Mouse (Mus musculus) midbrain, embryonic 15.5 days (tissue): ENCODE data around the gene Twist2. TPM values are rescaled to one million over a fixed set of nuclear protein-coding genes. Genes with fewer than 3 reads are reported as not detected.
A peak's percentile ranks its signal among the peaks of the same experiment; 100 is the strongest.

Experiments used
- ATAC-seq: fragments of 200-750 bp; cut with Nextera tagmentation; replicated peaks from 2 replicates; pipeline ENCODE4 v1.8.0; 2017; ENCODE audit warnings: moderate TSS enrichment
- H3K27ac ChIP-seq: fragments of 300-500 bp; sonication (generic); 2 replicates; pipeline ENCODE4 v1.5.1; 2015; ENCODE audit warnings: mild to moderate bottlenecking, inconsistent platforms
- H3K27me3 ChIP-seq: fragments of 300-500 bp; sonication (generic); replicated peaks from 2 replicates; pipeline ENCODE4 v1.6.1; 2015; ENCODE audit warnings: inconsistent platforms
- H3K36me3 ChIP-seq: fragments of 300-500 bp; sonication (generic); replicated peaks from 2 replicates; pipeline ENCODE4 v1.6.1; 2015; ENCODE audit warnings: inconsistent platforms
- H3K4me1 ChIP-seq: fragments of 300-500 bp; sonication (generic); 2 replicates; pipeline ENCODE4 v1.6.1; 2015; ENCODE audit warnings: inconsistent platforms
- H3K4me2 ChIP-seq: fragments of 300-500 bp; sonication (generic); 2 replicates; pipeline ENCODE4 v1.6.1; 2015; ENCODE audit warnings: inconsistent platforms, mild to moderate bottlenecking, moderate library complexity
- H3K4me3 ChIP-seq: fragments of 300-500 bp; sonication (generic); 2 replicates; pipeline ENCODE4 v1.5.1; 2015; ENCODE audit warnings: mild to moderate bottlenecking, inconsistent platforms
- H3K9ac ChIP-seq: fragments of 300-500 bp; sonication (generic); 2 replicates; pipeline ENCODE4 v1.6.1; 2015; ENCODE audit warnings: mild to moderate bottlenecking, inconsistent platforms
- H3K9me3 ChIP-seq: fragments of 300-500 bp; sonication (generic); 2 replicates; pipeline ENCODE4 v1.6.1; 2016; ENCODE audit warnings: inconsistent platforms
- WGBS: fragments of 180-500 bp; shearing (Covaris S2); methylation state at CpG from one replicate; pipeline ENCODE4 v1.1.7; 2015; ENCODE audit warnings: mixed read lengths; 5-methylcytosine and 5-hydroxymethylcytosine counted together
- polyA plus RNA-seq: library from polyadenylated mRNA; unstranded; fragments of >200 nt; fragmentation: Nextera tagmentation; extraction: Ambion mirVana; gene quantifications from 2 replicates; pipeline ENCODE4 v1.2.1, GENCODE M21; 2015

The Twist2 gene
- 2.1 and 2.4 TPM in 2 replicates for polyA plus RNA-seq

- Histone ChIP-seq H3K4me1 (peaks cover 27% of the 10 kb centered on the region), H3K4me3 (peak within 1 kb of the TSS; percentile 45), H3K27ac (no peak within 1 kb of the TSS; the same call in 1 of the 2 replicates), H3K4me2 (peak within 1 kb of the TSS; percentile 92), H3K9ac (peak within 1 kb of the TSS; percentile 43), H3K9me3 (no peaks in the 10 kb centered on the region), H3K27me3 (peaks cover 56% of the 10 kb centered on the region), H3K36me3 (no peaks in the 10 kb centered on the region)
- ATAC-seq: peak; percentile 75
- under 1% methylated on average over 77 of the region's 77 CpGs for WGBS
These were observed at the start of gene Twist2 for GRCm38 (mm10) chr1:91800967-91801843. TSS of gene Twist2 (plus strand) at chr1:91801461.

GRCm38 (mm10) chr1:91752931-91753330, 48.3 kb upstream of the Twist2 start:
- Histone ChIP-seq H3K36me3 (no peaks in the 10 kb centered on the region), H3K27me3 (peaks cover 4% of the 10 kb centered on the region; the same call in 1 of the 2 replicates), H3K4me1 (peaks cover 5% of the 10 kb centered on the region; the same call in 1 of the 2 replicates), H3K4me2 (no peak overlapping the region), H3K9ac (no peak overlapping the region), H3K27ac (no peak overlapping the region), H3K9me3 (no peaks in the 10 kb centered on the region), H3K4me3 (no peak overlapping the region)
- ATAC-seq: no peak
- 83% methylated on average over 9 of the region's 9 CpGs for WGBS

- Histone ChIP-seq H3K9ac (no peak overlapping the region), H3K27ac (no peak overlapping the region), H3K4me2 (peak overlapping the region; percentile 46), H3K27me3 (peaks cover 4% of the 10 kb centered on the region; the same call in 1 of the 2 replicates), H3K36me3 (no peaks in the 10 kb centered on the region), H3K9me3 (no peaks in the 10 kb centered on the region), H3K4me1 (peaks cover 19% of the 10 kb centered on the region), H3K4me3 (0 out of 2 replicates have a peak overlapping the region, but pooled peaks have one; percentile 12)
- peak; percentile 64; the same call in 1 of the 2 replicates for ATAC-seq
- under 1% methylated on average over 9 of the region's 9 CpGs for WGBS
These were observed 46.2 kb upstream of the Twist2 start for GRCm38 (mm10) chr1:91755102-91755501.

GRCm38 (mm10) chr1:91757292-91757691, 44.0 kb upstream of the Twist2 start:
- H3K9ac ChIP-seq: no peak overlapping the region
- no peak overlapping the region for H3K4me3 ChIP-seq
- peaks cover 4% of the 10 kb centered on the region; the same call in 1 of the 2 replicates for H3K27me3 ChIP-seq
- ATAC-seq: no peak
- no peak overlapping the region for H3K27ac ChIP-seq
- no peaks in the 10 kb centered on the region for H3K9me3 ChIP-seq
- no peak overlapping the region for H3K4me2 ChIP-seq
- WGBS: 73% methylated on average over 16 of the region's 16 CpGs
- no peaks in the 10 kb centered on the region for H3K36me3 ChIP-seq
- peaks cover 29% of the 10 kb centered on the region for H3K4me1 ChIP-seq

GRCm38 (mm10) chr1:91758143-91758542, 43.1 kb upstream of the Twist2 start:
- Histone ChIP-seq H3K36me3 (no peaks in the 10 kb centered on the region), H3K9ac (no peak overlapping the region), H3K27me3 (peaks cover 4% of the 10 kb centered on the region; the same call in 1 of the 2 replicates), H3K4me1 (peaks cover 29% of the 10 kb centered on the region), H3K9me3 (no peaks in the 10 kb centered on the region), H3K4me3 (no peak overlapping the region), H3K4me2 (no peak overlapping the region), H3K27ac (no peak overlapping the region)
- ATAC-seq: no peak
- WGBS: 39% methylated on average over 2 of the region's 2 CpGs

GRCm38 (mm10) chr1:91758600-91759515, 42.4 kb upstream of the Twist2 start:
- H3K27ac ChIP-seq: peak overlapping the region; percentile 47
- no peaks in the 10 kb centered on the region for H3K36me3 ChIP-seq
- peaks cover 29% of the 10 kb centered on the region for H3K4me1 ChIP-seq
- no peak for ATAC-seq
- H3K4me3 ChIP-seq: no peak overlapping the region
- WGBS: 14% methylated on average over 12 of the region's 12 CpGs
- peaks cover 4% of the 10 kb centered on the region; the same call in 1 of the 2 replicates for H3K27me3 ChIP-seq
- H3K9ac ChIP-seq: peak overlapping the region; percentile 12; the same call in 1 of the 2 replicates
- H3K9me3 ChIP-seq: no peaks in the 10 kb centered on the region
- H3K4me2 ChIP-seq: no peak overlapping the region

- Histone ChIP-seq H3K27ac (peak overlapping the region; percentile 76), H3K9me3 (no peaks in the 10 kb centered on the region), H3K9ac (no peak overlapping the region), H3K4me3 (no peak overlapping the region), H3K27me3 (peaks cover 4% of the 10 kb centered on the region; the same call in 1 of the 2 replicates), H3K36me3 (no peaks in the 10 kb centered on the region), H3K4me2 (peak overlapping the region; percentile 17; the same call in 1 of the 2 replicates), H3K4me1 (peaks cover 24% of the 10 kb centered on the region)
- ATAC-seq: peak; percentile 74
- WGBS: 37% methylated on average over 14 of the region's 14 CpGs
These were observed 40.9 kb upstream of the Twist2 start for GRCm38 (mm10) chr1:91760140-91760986.

- Histone ChIP-seq H3K4me1 (peaks cover 24% of the 10 kb centered on the region), H3K4me3 (no peak overlapping the region), H3K9me3 (no peaks in the 10 kb centered on the region), H3K27me3 (no peaks in the 10 kb centered on the region), H3K9ac (no peak overlapping the region), H3K36me3 (no peaks in the 10 kb centered on the region), H3K4me2 (no peak overlapping the region), H3K27ac (no peak overlapping the region)
- WGBS: 60% methylated on average over 12 of the region's 12 CpGs
- no peak for ATAC-seq
These were observed 38.7 kb upstream of the Twist2 start for GRCm38 (mm10) chr1:91762528-91763091.

GRCm38 (mm10) chr1:91770221-91770624, 31.0 kb upstream of the Twist2 start:
- no peaks in the 10 kb centered on the region for H3K27me3 ChIP-seq
- no peak overlapping the region for H3K27ac ChIP-seq
- 47% methylated on average over 12 of the region's 12 CpGs for WGBS
- H3K36me3 ChIP-seq: no peaks in the 10 kb centered on the region
- H3K9me3 ChIP-seq: no peaks in the 10 kb centered on the region
- H3K4me3 ChIP-seq: no peak overlapping the region
- no peak overlapping the region for H3K9ac ChIP-seq
- no peak for ATAC-seq
- no peak overlapping the region for H3K4me2 ChIP-seq
- H3K4me1 ChIP-seq: peaks cover 8% of the 10 kb centered on the region

GRCm38 (mm10) chr1:91770676-91771075, 30.6 kb upstream of the Twist2 start:
- Histone ChIP-seq H3K9me3 (no peaks in the 10 kb centered on the region), H3K36me3 (no peaks in the 10 kb centered on the region), H3K9ac (no peak overlapping the region), H3K4me2 (no peak overlapping the region), H3K4me3 (no peak overlapping the region), H3K27ac (no peak overlapping the region), H3K4me1 (peaks cover 8% of the 10 kb centered on the region), H3K27me3 (no peaks in the 10 kb centered on the region)
- WGBS: 18% methylated on average over 10 of the region's 10 CpGs
- ATAC-seq: no peak

- no peaks in the 10 kb centered on the region for H3K9me3 ChIP-seq
- H3K9ac ChIP-seq: no peak overlapping the region
- no peaks in the 10 kb centered on the region for H3K27me3 ChIP-seq
- H3K4me3 ChIP-seq: no peak overlapping the region
- no peaks in the 10 kb centered on the region for H3K36me3 ChIP-seq
- H3K4me2 ChIP-seq: no peak overlapping the region
- WGBS: 81% methylated on average over 5 of the region's 5 CpGs
- ATAC-seq: no peak
- H3K27ac ChIP-seq: no peak overlapping the region
- no peaks in the 10 kb centered on the region for H3K4me1 ChIP-seq
These were observed 24.3 kb upstream of the Twist2 start for GRCm38 (mm10) chr1:91776928-91777327.
